9 mouse cellular contexts compared by ENCODE assay signal in the genomic region with DNA sequence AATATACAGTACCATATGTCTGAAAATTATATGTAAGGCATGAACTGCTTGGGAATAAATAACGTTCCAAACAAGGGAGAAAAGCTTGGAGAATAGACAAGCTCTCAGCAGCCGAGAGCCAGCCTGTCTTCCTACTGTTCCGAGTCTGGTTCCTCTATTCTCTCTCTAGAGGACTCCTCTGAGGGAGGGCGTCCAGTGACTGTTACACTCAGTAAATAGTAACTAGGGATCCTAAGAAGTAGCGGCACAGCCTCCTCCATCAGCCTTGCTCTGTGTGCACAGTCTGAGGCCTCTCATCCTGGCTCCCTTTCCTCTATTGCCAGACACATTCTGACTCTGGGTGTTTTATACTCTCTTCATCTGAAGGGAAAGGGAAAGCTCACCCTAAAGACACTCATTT.
A peak's percentile ranks its signal among the peaks of the same experiment; 100 is the strongest.
DNase-seq lines count a peak whose midpoint lies in the region; ATAC-seq and TF ChIP-seq lines count a peak whose summit lies in the region.
"Had no signal": no experiment of that assay in that cellular context is flagged by ENCODE, and none has a peak within 500 bp of the region (broad histone marks: within the 10 kb centered on the region; RNA-seq: fewer than 3 reads in every experiment).

No protein-coding gene starts in this region.

- no peak for DNase-seq in layer of hippocampus, adult 2 months (ENCODE audit: low spot score in 2 of 2)
- no peak for DNase-seq in layer of hippocampus, adult 9-11 months
- peak; percentile 44 for DNase-seq in kidney, adult 2 months
- DNase-seq in embryo, embryonic 10 days (ENCODE audit: low spot score), result no peak
- DNase-seq in urinary bladder, postnatal 25 days (ENCODE audit: low spot score), result no peak
- no peak for DNase-seq in urinary bladder, postnatal 36 days (ENCODE audit: low spot score in 2 of 2)
- DNase-seq: embryo, embryonic 11 days had no signal

- WGBS in kidney, adult 2 months, result 42% methylated on average over 5 of the region's 5 CpGs
- WGBS in liver, embryonic 16.5 days (ENCODE audit: insufficient replicate concordance), result 43% methylated on average over 5 of the region's 5 CpGs

- TF ChIP-seq CTCF in layer of hippocampus, adult 2 months (conservative IDR thresholded peaks at IDR 0.05), result no peak
- TF ChIP-seq CTCF in kidney, adult 2 months (conservative IDR thresholded peaks at IDR 0.05; ENCODE audit: insufficient read depth, insufficient read length, low read depth, low read length), result no peak

- H3K27me3 ChIP-seq in kidney, adult 2 months (replicated peaks; ENCODE audit: control insufficient read depth, insufficient read depth, low read length), result no peaks in the 10 kb centered on the region
- no peaks in the 10 kb centered on the region for H3K27me3 ChIP-seq in liver, embryonic 16.5 days (ENCODE audit: control insufficient read depth, insufficient read depth, low read depth, low read length)

- H3K4me3 ChIP-seq in layer of hippocampus, adult 2 months, result no peak overlapping the region
- H3K4me3 ChIP-seq in kidney, adult 2 months (ENCODE audit: insufficient read depth, low read depth, low read length), result no peak overlapping the region
- H3K4me3 ChIP-seq in liver, embryonic 16.5 days (ENCODE audit: low read depth, low read length), result 0 out of 2 replicates have a peak overlapping the region, but pooled peaks have one; percentile 9

- H3K4me2 ChIP-seq in liver, embryonic 16.5 days (ENCODE audit: low read depth, low read length), result 0 out of 2 replicates have a peak overlapping the region, but pooled peaks have one; percentile 19

- 0 out of 2 replicates have a peak, but pooled peaks have one; percentile 32 for ATAC-seq in erythroblast, adult 5-6 weeks (replicated peaks; ENCODE audit: low FRiP score, poor library complexity, severe bottlenecking)
- ATAC-seq in liver, embryonic 16.5 days (ENCODE audit: low read depth), result peak; percentile 26; the same call in 1 of the 2 replicates

- H3K9me3 ChIP-seq in liver, embryonic 16.5 days (replicated peaks; ENCODE audit: control insufficient read depth, low read length), result no peaks in the 10 kb centered on the region

- no peak for TF ChIP-seq POLR2A in kidney, adult 2 months (IDR thresholded peaks at IDR 0.05; ENCODE audit: low read depth, low read length)

- no peaks in the 10 kb centered on the region for H3K36me3 ChIP-seq in kidney, adult 2 months (ENCODE audit: control insufficient read depth, insufficient read depth, low read length)
- no peaks in the 10 kb centered on the region for H3K36me3 ChIP-seq in liver, embryonic 16.5 days (ENCODE audit: control insufficient read depth, insufficient read depth)

- H3K4me1 ChIP-seq in kidney, adult 2 months (ENCODE audit: control insufficient read depth, insufficient read depth, low read length), result peaks cover 9% of the 10 kb centered on the region
- H3K4me1 ChIP-seq in liver, embryonic 16.5 days (ENCODE audit: control insufficient read depth, low read depth, low read length), result no peaks in the 10 kb centered on the region

- H3K27ac ChIP-seq in layer of hippocampus, adult 2 months, result peak overlapping the region; percentile 52
- no peak overlapping the region for H3K27ac ChIP-seq in kidney, adult 2 months (ENCODE audit: insufficient read depth, low read depth, low read length)
- peak overlapping the region; percentile 54 for H3K27ac ChIP-seq in liver, embryonic 16.5 days (ENCODE audit: low read length)

- no peak overlapping the region for H3K9ac ChIP-seq in liver, embryonic 16.5 days (ENCODE audit: low read depth, low read length)
